11 mouse cellular contexts compared by ENCODE assay signal in genomic region chr1:157280781-157281180, GRCm38 (mm10).
DNase-seq lines count a peak whose midpoint lies in the region; ATAC-seq and TF ChIP-seq lines count a peak whose summit lies in the region.
"Had no signal": no experiment of that assay in that cellular context is flagged by ENCODE, and none has a peak within 500 bp of the region (broad histone marks: within the 10 kb centered on the region; RNA-seq: fewer than 3 reads in every experiment).

No protein-coding gene starts in this region.

- H3K9me3 ChIP-seq in embryonic facial prominence, embryonic 11.5 days (replicated peaks; ENCODE audit: control insufficient read depth, low read length): no peaks in the 10 kb centered on the region
- H3K9me3 ChIP-seq in embryonic facial prominence, embryonic 10.5 days: no peaks in the 10 kb centered on the region
- no peaks in the 10 kb centered on the region for H3K9me3 ChIP-seq in kidney, postnatal 0 days (replicated peaks; ENCODE audit: low read length)
- H3K9me3 ChIP-seq: heart, embryonic 12.5 days; intestine, embryonic 15.5 days; stomach, embryonic 15.5 days had no signal

- H3K4me2 ChIP-seq in embryonic facial prominence, embryonic 11.5 days (ENCODE audit: low read depth, low read length): no peak overlapping the region
- no peak overlapping the region for H3K4me2 ChIP-seq in kidney, postnatal 0 days (ENCODE audit: low read length)
- H3K4me2 ChIP-seq: heart, embryonic 12.5 days; intestine, embryonic 15.5 days; stomach, embryonic 15.5 days had no signal

- H3K36me3 ChIP-seq in embryonic facial prominence, embryonic 11.5 days (replicated peaks; ENCODE audit: control insufficient read depth, insufficient read depth, low read depth, low read length): no peaks in the 10 kb centered on the region
- no peaks in the 10 kb centered on the region for H3K36me3 ChIP-seq in embryonic facial prominence, embryonic 10.5 days (replicated peaks)
- H3K36me3 ChIP-seq in kidney, postnatal 0 days (ENCODE audit: insufficient read depth, low read length): no peaks in the 10 kb centered on the region
- H3K36me3 ChIP-seq: heart, embryonic 12.5 days; intestine, embryonic 15.5 days; stomach, embryonic 15.5 days had no signal

- no peaks in the 10 kb centered on the region for H3K27me3 ChIP-seq in embryonic facial prominence, embryonic 11.5 days (ENCODE audit: control insufficient read depth, insufficient read depth, low read length)
- H3K27me3 ChIP-seq in embryonic facial prominence, embryonic 10.5 days (replicated peaks; ENCODE audit: low read depth, poor library complexity, severe bottlenecking): no peaks in the 10 kb centered on the region
- H3K27me3 ChIP-seq in kidney, postnatal 0 days (ENCODE audit: insufficient read depth, low read length): no peaks in the 10 kb centered on the region
- H3K27me3 ChIP-seq: heart, embryonic 12.5 days; intestine, embryonic 15.5 days; stomach, embryonic 15.5 days had no signal

- H3K4me1 ChIP-seq in embryonic facial prominence, embryonic 11.5 days (ENCODE audit: control insufficient read depth, insufficient read depth, low read length): no peaks in the 10 kb centered on the region
- no peaks in the 10 kb centered on the region for H3K4me1 ChIP-seq in embryonic facial prominence, embryonic 10.5 days
- no peaks in the 10 kb centered on the region for H3K4me1 ChIP-seq in kidney, postnatal 0 days (replicated peaks; ENCODE audit: insufficient read depth, low read length)
- H3K4me1 ChIP-seq: intestine, embryonic 15.5 days; stomach, embryonic 15.5 days had no signal

- no peak overlapping the region for H3K27ac ChIP-seq in embryonic facial prominence, embryonic 11.5 days (replicated peaks; ENCODE audit: low read depth, low read length)
- H3K27ac ChIP-seq in embryonic facial prominence, embryonic 10.5 days (replicated peaks): no peak overlapping the region
- no peak overlapping the region for H3K27ac ChIP-seq in kidney, postnatal 0 days
- H3K27ac ChIP-seq: intestine, embryonic 15.5 days; stomach, embryonic 15.5 days had no signal

- H3K4me3 ChIP-seq in embryonic facial prominence, embryonic 11.5 days (ENCODE audit: low read depth, low read length): no peak overlapping the region
- H3K4me3 ChIP-seq in embryonic facial prominence, embryonic 10.5 days: no peak overlapping the region
- H3K4me3 ChIP-seq in kidney, postnatal 0 days (replicated peaks; ENCODE audit: low read depth, low read length): no peak overlapping the region
- H3K4me3 ChIP-seq: heart, embryonic 12.5 days; intestine, embryonic 15.5 days; stomach, embryonic 15.5 days had no signal

- no peak overlapping the region for H3K9ac ChIP-seq in embryonic facial prominence, embryonic 11.5 days (replicated peaks; ENCODE audit: low read length)
- H3K9ac ChIP-seq in kidney, postnatal 0 days (ENCODE audit: low read depth, low read length): no peak overlapping the region
- H3K9ac ChIP-seq: heart, embryonic 12.5 days; intestine, embryonic 15.5 days; stomach, embryonic 15.5 days had no signal

- DNase-seq in embryonic facial prominence, embryonic 11.5 days (ENCODE audit: low spot score): peak; percentile 51
- no peak for DNase-seq in embryonic facial prominence, embryonic 10.5 days (ENCODE audit: low spot score)
- DNase-seq in kidney, postnatal 0 days (ENCODE audit: low spot score): peak; percentile 58
- no peak for DNase-seq in kidney, postnatal 25 days
- DNase-seq in 416B (ENCODE audit: low read depth): peak; percentile 39
- peak; percentile 8 for DNase-seq in c-Kit-positive CD71-negative TER-119-negative erythroid progenitor cells, embryonic 14.5 days (ENCODE audit: low read depth)
- DNase-seq in adrenal gland, postnatal 14 days: no peak

- no peak for ATAC-seq in embryonic facial prominence, embryonic 11.5 days (replicated peaks; ENCODE audit: insufficient number of reproducible peaks, low FRiP score, low TSS enrichment, low read depth)
- ATAC-seq in kidney, postnatal 0 days (replicated peaks; ENCODE audit: low FRiP score, low read depth): no peak
- ATAC-seq in granulocyte monocyte progenitor cell, adult 5-6 weeks (replicated peaks; ENCODE audit: poor library complexity, severe bottlenecking): no peak
- ATAC-seq: intestine, embryonic 15.5 days had no signal

- TF ChIP-seq CTCF in kidney, postnatal 0 days (IDR thresholded peaks at IDR 0.05; ENCODE audit: low read depth): peak; percentile 60

Comparison
In these comparisons a context has a peak if more than half of its experiments do, and no peak if none do; other contexts are left out.
1. DNase-seq: peak in embryonic facial prominence, embryonic 11.5 days (single experiment), kidney, postnatal 0 days (single experiment), 416B (single experiment) and c-Kit-positive CD71-negative TER-119-negative erythroid progenitor cells, embryonic 14.5 days (single experiment); none in embryonic facial prominence, embryonic 10.5 days (single experiment), kidney, postnatal 25 days (0 of 2) and adrenal gland, postnatal 14 days (single experiment).